Mouse (Mus musculus): ENCODE results near the gene Sphk2.

Gene Sphk2

DNA sequence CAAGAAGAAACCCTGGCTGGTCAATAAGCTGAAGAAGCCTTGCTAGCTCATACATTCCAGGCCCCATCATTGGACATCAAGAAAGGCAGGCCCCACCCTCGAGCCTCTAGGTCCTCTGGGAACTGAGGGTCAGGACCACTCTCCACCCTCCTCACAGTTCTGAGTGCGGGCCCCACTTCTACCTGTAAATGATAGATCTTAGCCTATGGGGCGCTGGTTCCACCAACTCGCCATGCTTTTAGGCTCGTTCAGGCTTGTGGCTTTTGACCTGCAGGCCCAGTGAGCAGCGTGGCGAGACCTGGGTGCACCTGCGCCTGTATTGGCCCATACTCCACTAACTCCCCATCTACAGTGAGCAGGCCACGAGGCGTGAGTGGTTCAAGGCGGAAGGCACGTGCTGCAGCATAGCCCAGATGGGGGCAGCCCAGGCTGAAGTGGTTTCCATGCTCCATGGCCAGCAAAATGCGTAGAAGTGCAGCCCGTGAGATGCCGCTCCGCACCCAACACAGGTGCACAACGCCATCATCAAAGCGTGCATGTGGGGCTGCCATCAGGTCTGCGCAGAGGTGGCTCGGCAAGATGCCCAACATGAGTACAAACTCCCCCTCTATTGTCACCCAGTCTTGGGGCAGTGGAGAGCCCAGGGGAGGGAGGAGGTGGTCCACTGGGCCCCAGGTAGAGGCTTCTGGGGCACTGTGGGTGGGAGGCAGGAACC is 7.2 kb downstream of the Sphk2 start:
- DNase-seq (ENCODE audit: low read depth, low spot score) = no peak

DNA sequence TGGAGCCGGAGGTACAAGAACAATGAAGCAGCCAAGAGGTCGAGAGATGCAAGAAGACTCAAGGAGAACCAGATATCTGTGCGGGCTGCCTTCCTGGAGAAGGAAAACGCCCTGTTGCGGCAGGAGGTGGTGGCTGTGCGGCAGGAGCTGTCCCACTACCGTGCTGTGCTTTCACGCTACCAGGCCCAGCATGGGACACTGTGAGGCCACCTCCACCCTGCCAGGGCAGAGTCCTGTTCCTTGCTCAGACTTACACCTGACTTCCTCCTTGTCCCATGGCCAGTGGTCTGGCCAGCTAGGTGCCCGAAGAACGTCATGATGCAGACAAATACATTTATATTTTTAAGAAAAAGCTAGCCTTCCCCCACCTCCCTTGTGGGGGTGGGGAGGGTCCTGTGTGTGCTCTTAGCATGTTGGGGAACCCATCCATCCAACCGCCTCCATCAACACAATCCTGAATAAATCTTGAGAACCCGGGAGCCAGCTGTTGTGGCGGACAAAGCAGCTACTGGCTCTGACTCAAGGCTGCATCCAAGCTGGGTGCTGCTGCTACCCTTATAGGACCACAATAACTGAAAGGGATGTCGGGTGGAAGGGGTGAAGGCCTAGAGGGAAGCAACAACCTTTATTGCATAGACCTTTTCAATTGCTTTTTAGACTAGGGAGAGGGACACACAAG is 8.0 kb downstream of the Sphk2 start:
- no peak for DNase-seq (ENCODE audit: low read depth, low spot score)

DNA sequence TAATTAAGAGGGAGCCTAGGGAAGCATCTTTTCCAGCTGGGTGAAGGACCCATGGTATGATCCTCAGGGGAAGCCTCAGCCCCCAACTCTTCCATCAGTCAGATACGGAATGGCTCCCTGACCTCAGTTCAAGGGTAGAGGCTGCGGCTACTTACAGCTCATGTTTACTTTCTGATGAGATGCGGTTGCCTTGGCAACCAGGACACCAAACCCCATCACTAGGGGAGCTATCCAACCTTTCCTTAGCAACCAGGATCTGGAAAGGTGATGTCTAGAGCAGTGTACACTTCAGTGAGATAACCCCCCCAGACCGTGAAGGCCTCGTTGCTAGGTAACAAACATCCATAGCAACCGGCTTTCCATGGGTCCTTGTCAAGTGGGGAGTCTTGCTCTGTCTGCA is 8.8 kb downstream of the Sphk2 start:
- DNase-seq (ENCODE audit: low read depth, low spot score) = no peak

GRCm38 (mm10) chr7:45708221-45708761 is 9.5 kb downstream of the Sphk2 start:
- DNase-seq (ENCODE audit: low read depth, low spot score) = no peak

- DNase-seq (ENCODE audit: low read depth, low spot score) = peak; percentile 89
These were observed 10.3 kb downstream of the Sphk2 start for GRCm38 (mm10) chr7:45707375-45707967.

DNA sequence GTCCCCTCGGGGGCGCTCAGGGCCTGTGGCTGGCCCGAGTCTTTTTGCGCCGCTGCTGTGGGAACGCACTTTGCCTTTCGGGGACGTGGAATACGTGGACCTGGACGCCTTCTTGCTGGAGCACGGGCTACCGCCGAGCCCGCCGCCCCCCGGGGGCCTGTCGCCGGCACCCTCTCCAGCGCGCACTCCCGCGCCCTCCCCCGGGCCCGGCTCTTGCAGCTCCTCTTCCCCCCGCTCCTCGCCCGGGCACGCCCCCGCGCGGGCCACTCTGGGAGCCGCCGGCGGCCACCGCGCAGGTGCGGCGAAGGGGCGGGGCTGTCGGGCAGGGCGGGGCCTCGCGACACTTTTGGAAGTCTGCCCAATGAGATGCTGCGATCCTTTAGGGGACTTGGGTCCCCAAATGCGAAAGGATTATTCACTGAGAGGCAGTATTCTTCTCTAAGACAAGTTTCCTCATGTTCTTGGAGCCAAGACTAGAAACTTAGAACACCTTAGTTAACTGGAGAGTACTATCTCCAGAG is 11.0 kb downstream of the Sphk2 start:
- no peak for DNase-seq (ENCODE audit: low read depth, low spot score)

GRCm38 (mm10) chr7:45705873-45706281 is 11.9 kb downstream of the Sphk2 start:
- DNase-seq (ENCODE audit: low read depth, low spot score) = no peak

GRCm38 (mm10) chr7:45705443-45705864 is 12.3 kb downstream of the Sphk2 start:
- no peak for DNase-seq (ENCODE audit: low read depth, low spot score)

GRCm38 (mm10) chr7:45704730-45705442 is 12.9 kb downstream of the Sphk2 start, which contains the start of gene Dbp:
Gene Dbp, plus strand, starts transcription at chr7:45705088.
- peak; percentile 98 for DNase-seq (ENCODE audit: low read depth, low spot score)

GRCm38 (mm10) chr7:45704046-45704559 is 13.7 kb downstream of the Sphk2 start:
- DNase-seq (ENCODE audit: low read depth, low spot score) = no peak

DNA sequence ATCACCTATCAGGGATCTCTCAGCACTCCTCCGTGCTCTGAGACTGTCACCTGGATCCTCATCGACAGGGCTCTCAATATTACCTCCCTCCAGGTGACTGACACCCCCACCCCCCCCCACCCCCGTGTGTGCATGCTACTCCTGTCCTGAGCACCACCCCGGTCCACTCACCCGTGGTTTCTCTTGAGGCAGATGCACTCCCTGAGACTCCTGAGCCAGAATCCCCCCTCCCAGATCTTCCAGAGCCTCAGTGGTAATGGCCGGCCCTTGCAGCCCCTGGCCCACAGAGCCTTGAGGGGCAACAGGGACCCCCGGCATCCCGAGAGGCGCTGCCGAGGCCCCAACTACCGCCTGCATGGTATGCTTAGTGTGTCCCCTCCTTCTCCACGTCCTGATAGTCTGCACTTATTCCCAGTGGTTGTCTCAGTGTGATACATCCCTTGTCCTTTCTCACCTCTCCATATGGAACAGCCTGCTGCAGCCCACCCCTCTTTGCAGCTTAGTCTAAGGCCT is 14.2 kb downstream of the Sphk2 start:
- DNase-seq (ENCODE audit: low read depth, low spot score) = no peak

DNA sequence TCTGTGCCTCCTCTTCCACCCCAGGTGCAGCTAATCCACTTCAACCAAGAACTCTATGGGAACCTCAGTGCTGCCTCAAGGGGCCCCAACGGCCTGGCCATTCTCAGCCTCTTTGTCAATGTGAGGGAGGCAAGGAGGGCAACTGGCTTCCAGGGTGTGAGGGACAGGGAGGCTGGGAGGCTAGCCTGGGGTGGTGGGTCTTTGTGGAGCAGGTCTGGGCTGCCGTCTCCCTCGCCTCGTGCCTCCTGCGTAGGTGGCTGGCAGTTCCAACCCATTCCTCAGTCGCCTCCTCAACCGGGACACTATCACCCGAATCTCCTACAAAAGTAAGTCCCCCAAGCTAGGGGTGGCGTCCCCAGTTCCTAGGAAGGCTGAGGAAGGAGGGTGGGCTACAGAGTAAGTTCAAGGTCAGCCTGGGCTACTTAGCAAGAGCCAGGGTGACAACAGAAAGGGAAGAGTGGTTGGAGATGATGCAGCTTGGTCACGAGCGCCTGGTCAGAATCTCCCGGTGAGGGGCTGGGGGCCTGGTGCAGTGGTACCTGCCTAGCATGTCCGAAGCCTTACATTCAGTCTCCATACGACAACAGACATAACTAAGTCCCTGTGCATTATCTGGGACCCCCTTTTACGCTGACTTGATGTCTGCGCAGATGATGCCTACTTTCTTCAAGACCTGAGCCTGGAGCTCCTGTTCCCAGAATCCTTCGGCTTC is 14.8 kb downstream of the Sphk2 start:
- DNase-seq (ENCODE audit: low read depth, low spot score) = no peak

- DNase-seq (ENCODE audit: low read depth, low spot score) = no peak
These were observed 15.5 kb downstream of the Sphk2 start for GRCm38 (mm10) chr7:45702316-45702715.

GRCm38 (mm10) chr7:45701607-45702006 is 16.2 kb downstream of the Sphk2 start:
- no peak for DNase-seq (ENCODE audit: low read depth, low spot score)

GRCm38 (mm10) chr7:45701072-45701471 is 16.7 kb downstream of the Sphk2 start:
- no peak for DNase-seq (ENCODE audit: low read depth, low spot score)

- no peak for DNase-seq (ENCODE audit: low read depth, low spot score)
These were observed 17.3 kb downstream of the Sphk2 start for GRCm38 (mm10) chr7:45700301-45701015.

- DNase-seq (ENCODE audit: low read depth, low spot score) = no peak
These were observed 18.2 kb downstream of the Sphk2 start, which contains the start of gene Car11 for GRCm38 (mm10) chr7:45699523-45700141. Gene Car11, plus strand, starts transcription at chr7:45699843.

GRCm38 (mm10) chr7:45697894-45698293 is 19.9 kb downstream of the Sphk2 start:
- DNase-seq (ENCODE audit: low read depth, low spot score) = no peak

GRCm38 (mm10) chr7:45695098-45695497 is 22.7 kb downstream of the Sphk2 start:
- no peak for DNase-seq (ENCODE audit: low read depth, low spot score)
